Mouse (Mus musculus) bone marrow, adult 2 months (tissue): Measurements from ENCODE around the gene Fpr3. TPM values are rescaled to one million over a fixed set of nuclear protein-coding genes. Genes with fewer than 3 reads are reported as not detected.
"Not testable (repeated sequence)": the region's sequence is repeated elsewhere in the genome, so short reads cannot be mapped to it uniquely, and the experiment has no call there.

ENCODE experiments used
- H3K27ac ChIP-seq: fragments of 200-500 bp; 2 replicates; pipeline ENCODE4 v1.5.1; 2012; ENCODE audit warnings: low read depth, mild to moderate bottlenecking, control low read depth, inconsistent platforms, low read length; ENCODE audit not compliant: control insufficient read depth, poor library complexity, insufficient read depth
- H3K4me1 ChIP-seq: fragments of 200-500 bp; 2 replicates; pipeline ENCODE4 v1.6.1; 2011; ENCODE audit warnings: low read length; ENCODE audit not compliant: control insufficient read depth, insufficient read depth
- H3K4me3 ChIP-seq: fragments of 200-500 bp; replicated peaks from 2 replicates; pipeline ENCODE3; 2011; ENCODE audit warnings: mild to moderate bottlenecking, low read depth, low read length, control low read depth; ENCODE audit not compliant: control insufficient read depth
- CTCF ChIP-seq: fragments of 200-500 bp; IDR thresholded peaks from 2 replicates; pipeline ENCODE4 v1.5.1; 2011; ENCODE audit warnings: low read length, control low read depth; ENCODE audit not compliant: control insufficient read depth, insufficient read depth
- POLR2A ChIP-seq: fragments of 200-500 bp; IDR thresholded peaks from 2 replicates; pipeline ENCODE4 v1.6.1; 2011; ENCODE audit warnings: low read depth, mild to moderate bottlenecking, control low read depth, low read length, borderline replicate concordance; ENCODE audit not compliant: control insufficient read depth
- WGBS: fragments of 180-500 bp; shearing (Covaris S2); methylation state at CpG from one replicate; pipeline ENCODE4 v1.1.7; 2018; 5-methylcytosine and 5-hydroxymethylcytosine counted together
- polyA plus RNA-seq: library from polyadenylated mRNA; stranded (reverse); fragments of >200 nt; gene quantifications from 2 replicates; pipeline ENCODE4 v1.2.4, GENCODE M21; 2011; ENCODE audit warnings: low replicate concordance; ENCODE audit not compliant: missing spikeins, insufficient read depth, insufficient read length

Gene Fpr3
- not detected in 2 replicates for polyA plus RNA-seq

DNA sequence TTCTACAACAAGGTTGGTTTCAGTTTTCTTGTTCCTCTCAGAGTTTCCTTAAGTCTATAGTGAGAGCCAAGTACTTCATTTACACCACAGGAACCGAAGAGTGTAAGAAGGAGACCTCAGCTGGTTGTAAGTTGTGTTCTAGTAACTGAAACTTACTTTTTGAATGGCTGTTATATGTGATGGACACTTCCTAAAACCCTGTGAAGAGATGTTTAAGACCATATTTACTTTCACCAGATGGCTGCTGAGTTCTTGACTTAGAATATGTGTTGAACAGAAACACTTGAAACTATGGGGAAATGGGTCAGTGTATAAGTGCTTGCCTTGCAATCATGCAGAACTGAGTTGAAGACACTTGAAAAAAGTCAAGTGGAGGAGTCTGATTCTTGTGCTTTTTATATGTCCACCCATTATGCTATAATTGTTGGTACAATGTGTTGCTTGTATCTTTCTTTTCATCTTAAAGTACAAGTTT is at the start of gene Fpr3, which contains the start of gene Fpr2:
Gene Fpr3, plus strand, starts transcription at position 79 of the 475 bp plus-strand sequence.
Gene Fpr2, plus strand, starts transcription at position 51 of the 475 bp plus-strand sequence.
- H3K4me3 ChIP-seq, result peak within 1 kb of the TSS; percentile 54
- H3K27ac ChIP-seq, result peak within 1 kb of the TSS; percentile 27; the same call in 1 of the 2 replicates
- no peaks in the 10 kb centered on the region; the same call in 1 of the 2 replicates for H3K4me1 ChIP-seq
- 8% methylated on average over 1 of the region's 1 CpGs for WGBS
- TF ChIP-seq POLR2A (no peak), CTCF (no peak)

DNA sequence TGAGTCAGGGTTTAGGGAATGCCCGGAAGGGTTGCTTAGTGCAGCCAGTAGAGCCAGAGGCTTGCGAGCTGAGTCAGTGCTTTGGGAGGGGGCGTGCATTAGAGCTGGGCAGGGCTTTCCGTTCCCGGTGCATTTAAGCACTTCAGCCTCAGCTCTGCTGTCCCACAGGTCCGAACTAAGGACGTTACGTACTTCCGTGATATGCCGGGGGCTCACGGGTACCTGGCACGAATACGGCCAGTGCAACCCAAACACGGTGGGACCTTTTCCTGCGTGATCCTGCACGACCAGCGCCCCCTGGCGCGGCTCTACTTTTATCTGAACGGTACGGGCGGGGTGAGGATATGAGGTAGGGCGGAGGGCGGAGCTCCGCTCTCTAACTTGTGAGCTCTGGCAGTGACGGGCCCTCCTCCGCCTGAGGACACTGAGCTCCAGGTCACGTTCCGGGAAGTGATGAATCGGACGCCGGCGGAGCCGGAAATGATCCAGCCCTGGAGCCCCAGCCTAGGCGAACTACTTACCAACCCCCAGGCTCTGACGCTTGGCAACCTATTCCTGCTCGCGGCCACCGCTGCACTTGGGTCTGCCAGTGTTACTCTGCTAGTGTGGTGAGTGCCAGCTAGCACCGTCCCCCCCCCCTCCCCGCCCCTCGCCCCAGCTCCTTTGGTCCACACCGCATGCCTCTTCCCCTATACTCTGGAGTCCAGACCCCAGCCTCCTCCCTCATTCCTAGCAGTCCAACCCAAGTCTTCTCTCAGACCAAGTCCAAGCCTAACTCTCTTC is 49.5 kb upstream of the Fpr3 start:
- H3K27ac ChIP-seq, result peak overlapping the region; percentile 35; the same call in 1 of the 2 replicates
- H3K4me1 ChIP-seq, result no peaks in the 10 kb centered on the region
- TF ChIP-seq CTCF, result peak; percentile 71
- TF ChIP-seq POLR2A, result peak; percentile 67; the same call in 1 of the 2 replicates
- H3K4me3 ChIP-seq, result peak overlapping the region; percentile 60
- 1% methylated on average over 40 of the region's 43 CpGs for WGBS

DNA sequence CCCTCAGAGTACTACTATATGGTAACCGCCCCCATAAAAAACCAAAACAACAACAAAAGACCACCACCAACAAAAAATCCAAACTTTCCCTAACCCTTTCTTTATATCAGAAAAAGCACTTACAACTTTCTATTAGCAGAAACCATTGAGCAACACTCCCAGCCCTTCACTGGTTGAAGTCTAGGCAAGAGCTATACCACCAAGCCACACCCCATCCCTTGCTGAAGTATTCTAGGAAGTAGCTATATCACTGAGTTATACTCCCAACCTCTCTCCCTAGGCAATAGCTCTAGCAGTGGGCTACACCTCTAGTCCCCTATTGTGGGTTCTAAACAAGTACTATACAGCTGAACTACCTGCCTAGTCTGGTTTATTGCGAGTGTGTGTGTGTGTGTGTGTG is 48.4 kb upstream of the Fpr3 start:
- Histone ChIP-seq H3K27ac (no peak overlapping the region), H3K4me3 (no peak overlapping the region), H3K4me1 (no peaks in the 10 kb centered on the region)
- no peak for TF ChIP-seq CTCF
- TF ChIP-seq POLR2A, result no peak
- WGBS, result 88% methylated on average over 2 of the region's 2 CpGs

DNA sequence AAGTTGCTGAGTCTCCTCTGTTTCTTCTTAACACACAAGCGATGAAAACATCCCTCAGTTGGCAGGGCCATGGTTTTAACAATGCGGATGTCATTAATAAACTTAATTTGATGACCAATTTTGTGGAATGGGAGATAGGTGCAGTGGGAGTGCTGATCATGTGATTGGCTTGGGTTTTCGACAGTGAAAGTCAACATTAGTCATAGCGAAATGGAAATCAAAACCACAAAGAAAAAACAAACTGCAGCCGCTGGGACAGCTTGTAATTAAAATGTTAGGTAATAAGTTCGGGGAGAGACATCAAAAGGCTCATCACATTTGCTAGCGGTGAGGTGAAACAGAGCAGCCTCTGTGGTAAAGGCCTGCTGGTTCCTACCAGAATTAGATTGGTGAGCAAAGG is 46.9 kb upstream of the Fpr3 start:
- WGBS, result 79% methylated on average over 7 of the region's 7 CpGs
- Histone ChIP-seq H3K27ac (no peak overlapping the region), H3K4me3 (no peak overlapping the region), H3K4me1 (no peaks in the 10 kb centered on the region)
- TF ChIP-seq CTCF (no peak), POLR2A (no peak)

DNA sequence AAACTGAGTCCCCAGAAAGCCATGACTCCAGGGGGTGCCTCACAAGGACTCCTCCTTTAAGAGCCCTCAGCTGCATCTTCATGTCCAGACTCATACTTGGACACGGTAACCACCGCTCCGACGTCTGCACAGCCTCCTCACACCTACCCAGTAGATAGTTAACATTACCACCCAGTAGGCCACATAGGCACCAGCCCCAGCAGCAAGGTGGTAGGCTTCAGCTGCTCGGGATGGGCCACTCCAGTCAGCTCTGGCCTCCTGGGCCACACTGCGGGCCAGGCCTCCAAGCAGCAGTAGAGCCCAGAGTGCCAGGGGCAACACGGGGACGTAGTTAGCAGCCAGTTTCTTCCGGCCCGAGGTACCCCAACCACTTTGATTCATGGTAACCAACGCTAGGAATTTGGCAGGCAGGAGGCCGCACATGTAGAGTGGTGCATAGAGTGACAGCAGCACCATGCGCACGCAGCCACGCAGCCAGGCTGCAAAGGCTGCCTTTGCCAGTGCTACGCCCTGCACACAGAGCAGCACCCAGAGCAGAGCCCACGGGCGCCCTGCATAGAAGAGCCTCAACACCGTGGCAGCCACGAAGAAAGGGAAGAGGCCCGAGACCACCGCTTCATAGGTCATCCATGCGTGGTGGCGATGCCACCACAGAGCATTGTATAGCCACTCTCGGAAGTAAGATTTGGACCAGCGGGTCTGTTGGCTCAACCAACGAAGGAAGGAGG is 44.0 kb upstream of the Fpr3 start:
- no peaks in the 10 kb centered on the region for H3K4me1 ChIP-seq
- TF ChIP-seq POLR2A, result no peak
- TF ChIP-seq CTCF, result no peak
- 79% methylated on average over 27 of the region's 27 CpGs for WGBS
- H3K27ac ChIP-seq, result no peak overlapping the region
- H3K4me3 ChIP-seq, result no peak overlapping the region

DNA sequence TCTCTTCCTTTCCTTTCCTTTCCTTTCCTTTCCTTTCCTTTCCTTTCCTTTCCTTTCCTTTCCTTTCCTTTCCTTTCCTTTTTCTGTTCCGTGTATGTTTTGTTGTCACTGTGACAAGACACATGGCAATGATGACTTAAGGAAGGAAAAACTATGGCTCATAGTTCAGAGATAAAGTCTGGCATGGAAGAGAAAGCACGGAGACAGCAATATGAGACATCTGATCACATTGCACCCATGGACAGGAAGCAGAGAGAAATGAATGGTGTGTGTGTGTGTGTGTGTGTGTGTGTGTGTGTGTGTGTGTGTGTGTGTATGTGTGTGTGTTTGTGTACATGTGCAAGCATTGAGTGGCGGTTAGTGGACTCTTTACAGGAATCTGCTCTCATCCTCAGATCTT is 43.0 kb upstream of the Fpr3 start:
- 70% methylated on average over 3 of the region's 3 CpGs for WGBS
- H3K4me1 ChIP-seq, H3K4me3 ChIP-seq, H3K27ac ChIP-seq: not testable (repeated sequence)

DNA sequence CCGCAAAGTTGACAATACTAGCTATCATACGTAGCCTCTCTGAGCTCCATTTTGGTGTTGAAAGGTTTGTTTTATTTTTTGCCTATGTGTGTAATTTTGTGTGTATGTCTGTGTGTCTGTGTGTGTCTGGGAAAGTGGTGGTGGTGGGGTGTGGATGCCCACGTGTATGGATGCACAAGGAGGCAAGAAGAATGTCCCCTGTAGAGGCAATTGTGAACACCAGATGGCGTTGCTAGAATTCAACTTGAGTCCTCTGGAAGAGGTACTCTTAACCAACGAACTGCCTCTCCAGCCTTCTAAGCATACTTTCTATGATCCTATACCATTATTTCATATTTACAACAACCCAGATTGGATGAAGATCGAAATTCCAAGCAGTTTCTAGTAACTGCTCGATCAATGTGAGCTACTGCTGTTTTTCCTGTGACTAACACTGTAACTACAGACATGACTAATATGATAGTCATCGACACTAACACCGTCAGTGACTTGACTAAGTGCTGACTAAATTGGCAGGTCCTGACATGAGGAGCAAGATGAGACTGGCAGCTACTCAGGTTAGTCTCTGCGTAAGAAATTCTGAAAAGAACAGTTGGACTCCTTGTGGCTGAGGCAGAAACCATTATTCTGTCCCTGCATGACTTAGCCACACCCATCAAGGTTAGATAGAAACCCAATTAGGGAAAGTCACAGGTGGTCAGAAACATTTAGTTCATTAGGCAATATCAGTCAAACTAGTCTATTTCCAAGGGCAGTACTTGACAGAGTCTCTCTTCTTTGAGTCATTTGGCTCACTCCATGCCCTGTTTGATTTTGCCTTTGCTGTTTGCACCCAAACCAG is 42.2 kb upstream of the Fpr3 start:
- WGBS, result 61% methylated on average over 10 of the region's 10 CpGs
- TF ChIP-seq CTCF, result 0 out of 2 replicates have a peak, but pooled peaks have one; percentile 8
- TF ChIP-seq POLR2A, result no peak
- Histone ChIP-seq H3K4me1 (no peaks in the 10 kb centered on the region), H3K27ac (no peak overlapping the region), H3K4me3 (no peak overlapping the region)

DNA sequence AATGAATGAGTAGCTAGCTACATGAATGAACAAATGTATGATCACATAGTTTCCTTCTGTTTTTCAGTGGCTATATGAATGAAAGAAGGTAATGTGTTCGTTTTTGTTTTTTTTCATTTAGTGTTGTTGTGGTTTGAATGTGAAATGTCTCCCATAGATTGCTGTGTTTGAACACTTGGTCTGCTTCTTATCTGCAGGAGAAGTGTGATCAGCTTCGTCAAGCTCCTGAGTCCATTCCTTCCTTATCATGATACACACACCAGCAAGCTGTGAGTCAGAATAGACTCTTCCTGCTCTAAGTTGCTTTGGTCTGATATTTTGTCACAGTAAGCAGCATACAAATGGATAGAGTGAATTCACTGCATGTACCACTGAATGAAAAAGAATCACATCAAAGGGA is 38.7 kb upstream of the Fpr3 start:
- TF ChIP-seq CTCF (no peak), POLR2A (no peak)
- H3K4me1 ChIP-seq, result no peaks in the 10 kb centered on the region

More for the DNA sequence above, 38.7 kb upstream of the Fpr3 start:
- Histone ChIP-seq H3K4me3 (no peak overlapping the region), H3K27ac (no peak overlapping the region)
- 27% methylated on average over 2 of the region's 2 CpGs for whole genome bisulfite sequencing
